Mouse (Mus musculus): ENCODE data around the gene Psmd3.

DNA sequence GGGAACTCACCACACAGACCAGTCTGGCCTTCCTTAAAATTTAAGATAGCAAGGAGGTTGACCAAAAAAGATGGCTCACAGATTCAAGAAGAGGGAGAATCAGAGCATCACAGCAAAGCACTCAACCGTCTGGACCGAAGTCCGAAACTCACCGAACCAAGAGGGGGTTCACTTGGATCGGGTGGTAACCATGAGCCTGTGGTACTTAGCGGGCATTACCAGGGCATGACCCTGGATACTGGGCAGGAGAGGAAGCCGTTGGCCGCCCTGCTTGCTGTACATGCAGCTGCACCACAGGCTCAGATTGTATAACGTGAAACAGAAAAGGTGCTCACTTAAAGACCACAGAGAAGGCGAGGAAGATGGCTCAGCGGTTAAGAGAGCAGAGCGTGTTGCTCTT is 14.9 kb downstream of the Psmd3 start:
- TF ChIP-seq POLR2A (IDR thresholded peaks at IDR 0.05; ENCODE audit: borderline replicate concordance, extremely low read depth, insufficient read depth, insufficient read length, poor library complexity, severe bottlenecking) (no peak), CTCF (IDR thresholded peaks at IDR 0.05; ENCODE audit: borderline replicate concordance, extremely low read depth, insufficient read depth, insufficient read length) (no peak)

Data from brain, embryonic 14.5 days (tissue).